Mouse (Mus musculus): ENCODE results near the gene Gdf1.

Gdf1 gene

DNA sequence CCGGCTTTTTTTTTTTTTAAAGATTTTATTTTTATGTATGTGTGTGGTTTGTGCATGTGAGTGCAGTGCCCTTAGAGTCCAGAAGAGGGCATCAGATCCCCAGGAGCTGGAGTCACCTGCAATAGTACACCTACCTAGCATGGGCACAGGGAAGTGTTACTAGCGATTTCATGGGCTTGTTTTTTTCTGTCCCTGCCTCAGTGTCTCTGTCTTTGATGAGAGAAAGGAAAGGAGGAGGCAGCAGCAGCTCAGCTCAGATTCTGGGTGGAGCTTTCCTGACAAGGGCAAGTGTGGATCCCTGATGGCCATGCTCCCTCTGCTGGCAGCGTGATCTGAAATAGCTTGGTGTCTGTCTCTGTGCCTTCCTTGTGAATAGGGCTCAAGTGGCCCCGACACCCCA, 31.2 kb downstream of the Gdf1 start:
- DNase-seq (ENCODE audit: low read depth, low spot score) = no peak

DNA sequence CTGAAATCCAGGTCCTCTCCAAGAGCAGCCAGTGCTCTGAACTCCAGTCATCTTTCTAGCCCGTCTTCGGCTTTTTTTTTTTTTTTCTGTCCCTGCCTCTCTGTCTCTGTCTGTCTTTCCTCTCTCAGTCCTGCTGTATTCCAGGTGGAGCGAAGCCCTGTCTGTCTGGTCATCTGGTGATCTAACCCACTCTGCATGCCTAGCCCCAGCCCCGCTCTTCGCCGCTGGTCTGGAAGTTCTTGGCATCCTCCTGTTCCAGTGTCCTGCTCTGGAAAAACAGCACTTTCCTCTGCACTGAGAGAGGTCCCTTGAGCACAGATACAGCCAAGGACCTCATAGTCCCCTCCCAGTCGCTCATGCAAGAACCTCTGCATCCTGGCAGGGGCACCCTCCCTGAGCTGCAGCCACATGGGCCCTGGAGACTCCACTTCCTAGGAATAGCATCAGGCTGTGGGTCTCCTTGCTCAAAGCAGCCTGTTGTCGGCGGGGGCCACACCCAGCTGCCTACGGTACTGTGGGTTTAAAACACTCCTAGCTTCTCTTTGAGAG, 31.9 kb downstream of the Gdf1 start:
- no peak for DNase-seq (ENCODE audit: low read depth, low spot score)

DNA sequence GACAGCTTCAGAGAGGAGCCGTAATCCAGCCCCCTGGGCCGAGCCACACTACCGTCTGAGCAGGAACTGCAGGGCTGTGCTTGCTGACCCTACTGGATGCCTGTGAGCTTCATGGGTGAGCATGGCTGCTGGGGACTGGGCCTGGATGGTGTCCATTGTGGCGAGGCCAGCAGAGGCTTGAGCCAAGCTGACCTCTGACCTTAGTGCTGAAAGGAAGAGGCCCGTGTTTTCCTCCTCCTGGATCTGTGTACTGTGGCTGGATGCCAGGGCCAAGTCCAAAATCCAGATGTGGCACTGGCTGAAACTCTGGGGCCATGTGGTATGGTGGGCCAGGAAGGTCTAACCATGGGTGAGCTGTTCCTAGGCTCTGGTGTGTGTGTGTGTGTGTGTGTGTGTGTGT, 34.4 kb downstream of the Gdf1 start:
- no peak for DNase-seq (ENCODE audit: low read depth, low spot score)

DNA sequence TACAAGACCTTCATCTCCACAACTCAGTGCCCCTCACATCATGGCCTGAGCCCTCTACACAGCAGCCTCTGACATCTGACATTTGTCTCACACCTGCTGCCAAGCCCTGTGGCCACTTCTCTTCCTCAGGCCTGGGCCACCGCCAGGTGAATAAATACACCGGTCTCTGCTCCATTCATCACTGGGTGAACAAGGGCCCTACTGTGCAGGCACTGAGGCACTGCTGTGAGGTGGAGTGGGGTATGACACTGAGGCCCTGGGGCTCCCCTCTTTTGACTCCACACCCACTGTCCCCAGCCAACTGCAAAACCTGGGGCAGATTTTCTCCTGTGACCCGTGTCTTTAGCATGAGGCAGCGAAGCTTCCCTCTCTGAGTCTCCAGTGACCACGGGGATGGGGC, 37.0 kb downstream of the Gdf1 start:
- no peak for DNase-seq (ENCODE audit: low read depth, low spot score)

DNA sequence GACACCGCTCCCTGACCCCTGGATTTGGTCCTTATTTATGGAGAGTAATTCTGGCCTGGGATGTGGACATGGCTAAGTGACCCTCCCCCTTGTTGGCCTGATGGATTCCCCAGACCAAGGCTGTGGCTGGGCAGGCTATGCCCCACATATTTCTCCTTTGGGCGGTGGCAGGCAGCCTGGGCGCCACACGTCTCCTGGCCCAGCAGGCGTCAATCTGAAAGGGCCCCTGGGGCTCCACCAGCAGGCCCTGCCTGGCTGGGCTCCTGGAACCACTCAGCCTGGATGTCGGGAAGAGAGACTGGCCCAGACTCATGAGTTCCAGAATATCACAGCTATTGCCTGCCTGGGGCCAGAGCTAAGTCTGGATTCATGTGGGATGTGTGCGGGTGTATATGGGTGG, 40.9 kb downstream of the Gdf1 start:
- no peak for DNase-seq (ENCODE audit: low read depth, low spot score)

DNA sequence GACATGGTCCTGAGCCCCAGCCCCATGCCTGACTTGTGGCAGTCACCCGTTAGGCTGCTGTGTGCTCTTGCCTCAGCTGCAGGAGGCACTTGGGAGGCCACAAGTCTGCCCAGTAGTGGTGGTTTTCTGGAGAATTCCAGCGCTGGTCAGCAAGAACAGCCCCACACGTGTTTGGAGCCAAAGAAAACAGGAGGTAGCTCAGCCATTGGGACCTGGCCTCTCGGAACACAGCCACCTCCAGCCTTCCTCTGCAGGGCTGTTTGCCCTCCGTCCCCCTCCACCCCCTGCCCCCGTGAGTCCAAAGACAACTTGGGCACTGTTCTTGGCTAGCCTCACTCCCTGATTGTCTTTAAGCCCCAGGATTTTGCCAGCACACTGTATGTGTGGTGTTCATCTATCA, 42.3 kb downstream of the Gdf1 start:
- DNase-seq (ENCODE audit: low read depth, low spot score) = no peak

DNA sequence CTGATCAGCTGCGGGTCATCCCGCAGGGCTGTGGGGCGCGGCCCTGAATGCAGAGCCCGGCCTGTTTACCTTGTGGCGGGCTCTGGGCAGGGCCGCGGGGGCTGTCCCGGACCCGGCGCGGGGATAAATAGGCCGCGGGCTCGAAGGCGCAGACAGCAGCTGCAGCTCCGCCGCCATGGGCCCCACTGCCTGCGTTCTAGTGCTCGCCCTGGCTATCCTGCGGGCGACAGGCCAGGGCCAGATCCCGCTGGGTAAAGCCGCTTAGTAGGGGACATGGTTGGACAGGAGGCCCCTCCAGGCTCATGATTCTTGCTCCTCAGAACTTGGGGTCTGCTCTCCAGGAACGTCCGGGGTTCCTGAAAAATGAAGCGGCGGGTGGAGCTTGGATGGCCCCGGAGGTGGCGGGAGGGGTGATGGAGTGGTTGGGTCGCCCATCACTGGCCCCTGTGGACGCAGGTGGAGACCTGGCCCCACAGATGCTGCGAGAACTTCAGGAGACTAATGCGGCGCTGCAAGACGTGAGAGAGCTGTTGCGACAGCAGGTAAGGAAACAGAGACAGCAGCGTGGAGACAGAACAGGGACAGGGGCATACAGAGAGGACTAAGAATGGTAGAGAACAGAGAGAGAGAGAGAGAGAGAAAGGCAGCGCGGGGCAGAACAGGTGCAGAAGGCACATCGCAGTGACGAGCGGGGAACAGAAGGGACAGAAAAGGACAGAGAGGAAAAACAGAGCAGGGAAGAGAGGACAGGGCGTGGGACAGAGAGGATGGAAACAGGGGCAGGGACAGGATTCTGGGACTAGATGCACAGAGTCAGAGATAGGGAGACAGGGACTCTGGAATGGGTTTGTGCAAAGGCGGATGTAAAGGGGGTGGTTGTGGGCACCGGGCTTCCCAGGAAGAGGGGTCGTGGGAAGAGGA, 44.0 kb downstream of the Gdf1 start, which contains the start of gene Comp:
Comp (plus strand) TSS at position 162 of the 921 bp plus-strand sequence.
- DNase-seq (ENCODE audit: low read depth, low spot score) = no peak

DNA sequence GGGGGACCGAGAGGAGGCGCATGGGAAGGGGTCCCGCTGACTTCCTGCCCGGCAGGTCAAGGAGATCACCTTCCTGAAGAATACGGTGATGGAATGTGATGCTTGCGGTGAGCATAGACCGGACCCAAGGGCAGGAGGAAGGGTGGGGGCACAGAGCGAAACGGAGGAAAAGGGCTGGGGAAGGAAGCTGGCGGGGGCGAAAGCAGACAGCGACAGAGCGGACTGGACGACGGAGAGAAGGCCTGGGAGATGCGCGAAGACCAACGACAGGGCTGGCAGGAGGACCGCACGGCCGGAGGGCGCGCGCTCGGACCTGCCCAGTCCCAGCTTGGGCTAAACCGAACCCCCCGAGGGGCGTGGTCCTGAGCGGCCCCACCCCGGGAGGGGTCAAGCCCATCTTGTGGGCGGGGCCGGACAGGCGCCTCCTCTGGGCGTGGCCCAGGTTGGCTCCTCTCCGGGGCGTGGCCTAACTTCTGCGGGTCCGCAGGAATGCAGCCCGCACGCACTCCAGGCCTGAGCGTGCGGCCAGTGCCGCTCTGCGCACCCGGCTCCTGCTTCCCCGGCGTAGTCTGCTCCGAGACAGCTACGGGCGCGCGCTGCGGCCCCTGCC, 44.8 kb downstream of the Gdf1 start:
- peak; percentile 53 for DNase-seq (ENCODE audit: low read depth, low spot score)

DNA sequence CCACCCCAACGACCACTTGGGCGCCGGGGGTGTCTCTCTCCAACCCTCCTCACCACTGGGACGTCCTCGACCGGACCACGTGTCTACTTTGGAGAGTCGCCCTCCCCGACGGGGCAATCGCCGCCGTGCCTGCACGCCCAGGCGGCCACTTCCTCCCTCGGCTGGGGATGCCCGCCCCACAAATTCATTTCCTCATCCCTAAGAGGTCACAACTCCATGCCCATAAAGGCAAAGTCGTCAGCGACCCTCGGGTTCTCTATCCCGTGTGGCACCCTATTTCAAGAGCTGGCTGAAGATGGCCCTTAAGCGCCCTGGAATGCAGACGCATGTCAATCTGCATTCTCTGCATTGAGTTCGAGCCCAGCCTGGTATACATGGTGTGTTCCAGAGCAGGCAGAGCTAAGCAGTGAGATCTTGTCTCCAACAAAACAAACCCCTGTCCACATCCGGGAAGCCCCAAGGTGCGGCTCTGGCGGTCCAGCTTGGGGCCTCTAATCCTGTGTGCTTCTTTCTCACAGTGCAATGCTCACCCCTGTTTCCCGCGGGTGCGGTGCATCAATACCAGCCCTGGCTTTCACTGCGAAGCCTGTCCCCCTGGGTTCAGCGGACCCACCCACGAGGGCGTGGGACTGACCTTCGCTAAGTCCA, 45.7 kb downstream of the Gdf1 start:
- DNase-seq (ENCODE audit: low read depth, low spot score) = no peak

DNA sequence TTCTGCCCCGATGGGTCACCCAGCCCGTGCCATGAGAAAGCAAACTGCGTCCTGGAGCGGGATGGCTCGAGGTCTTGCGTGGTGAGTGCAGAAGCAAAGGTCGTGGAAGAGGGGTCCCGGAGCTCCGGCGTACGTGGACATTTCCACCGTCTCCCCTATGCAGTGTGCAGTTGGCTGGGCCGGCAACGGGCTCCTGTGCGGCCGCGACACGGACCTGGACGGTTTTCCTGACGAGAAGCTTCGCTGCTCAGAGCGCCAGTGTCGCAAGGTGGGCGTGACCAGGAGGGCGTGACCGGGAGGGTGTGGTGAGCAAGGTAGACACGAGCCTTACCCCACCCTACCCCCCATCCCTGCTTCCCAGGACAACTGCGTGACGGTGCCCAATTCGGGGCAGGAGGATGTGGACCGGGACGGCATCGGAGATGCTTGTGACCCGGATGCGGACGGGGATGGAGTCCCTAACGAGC, 46.7 kb downstream of the Gdf1 start:
- no peak for DNase-seq (ENCODE audit: low read depth, low spot score)

DNA sequence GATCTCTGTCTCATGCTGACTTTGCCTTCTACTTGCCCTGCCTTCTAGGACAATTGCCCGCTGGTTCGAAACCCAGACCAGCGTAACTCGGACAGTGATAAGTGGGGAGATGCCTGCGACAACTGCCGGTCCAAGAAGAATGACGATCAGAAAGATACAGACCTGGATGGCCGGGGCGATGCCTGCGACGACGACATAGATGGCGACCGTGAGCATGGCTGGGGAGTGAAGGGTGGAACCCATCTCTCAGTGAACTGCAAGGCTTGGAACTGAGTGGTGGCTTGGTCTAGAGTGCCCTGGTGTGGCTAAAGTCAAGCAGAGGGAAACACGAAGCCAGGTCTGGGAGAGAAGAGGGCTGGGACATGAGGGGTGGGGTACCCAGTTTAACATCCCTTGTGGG, 47.4 kb downstream of the Gdf1 start:
- no peak for DNase-seq (ENCODE audit: low read depth, low spot score)

DNA sequence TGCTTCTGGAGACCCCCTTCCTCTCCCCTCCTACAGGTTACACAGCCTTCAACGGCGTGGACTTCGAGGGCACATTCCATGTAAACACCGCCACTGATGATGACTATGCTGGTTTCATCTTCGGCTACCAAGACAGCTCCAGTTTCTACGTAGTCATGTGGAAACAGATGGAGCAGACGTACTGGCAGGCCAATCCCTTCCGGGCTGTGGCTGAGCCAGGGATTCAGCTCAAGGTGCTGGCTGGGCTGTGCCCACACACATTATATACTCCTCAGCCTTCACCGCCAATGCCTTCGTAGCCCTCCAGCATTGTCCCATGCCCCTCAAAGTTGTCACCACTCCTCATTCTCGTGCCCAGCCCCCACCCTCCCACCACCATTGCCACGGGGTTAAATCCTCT, 50.5 kb downstream of the Gdf1 start:
- DNase-seq (ENCODE audit: low read depth, low spot score) = no peak

Data from retina, postnatal 7 days (tissue).